Mouse (Mus musculus): ENCODE results near the gene Slc35e2. TPM values are rescaled to one million over a fixed set of nuclear protein-coding genes. Genes with fewer than 3 reads are reported as not detected.

The Slc35e2 gene
- polyA plus RNA-seq, 1 experiment = 18.1 TPM

DNA sequence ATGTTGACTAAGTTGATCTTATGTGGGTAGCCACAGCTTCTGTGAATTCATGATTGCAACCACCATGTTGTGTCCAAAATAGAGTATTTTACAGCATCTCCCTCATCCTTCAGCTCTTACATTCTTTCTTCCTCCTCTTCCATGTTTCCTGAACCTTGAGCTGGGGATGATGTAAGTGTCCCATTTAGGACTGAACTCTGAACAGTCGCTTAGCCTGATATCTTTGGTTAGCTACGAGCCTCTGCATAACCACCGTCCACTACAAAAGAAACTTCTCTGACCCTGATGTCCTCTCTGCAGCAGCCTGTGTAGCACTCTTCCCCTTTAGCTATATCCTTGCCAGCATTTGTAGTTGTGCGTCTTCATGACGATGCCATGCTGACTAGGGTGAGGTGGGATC lies 44.5 kb downstream of the Slc35e2 start:
- no peak for TF ChIP-seq CTCF (IDR thresholded peaks at IDR 0.05; ENCODE audit: extremely low read depth, insufficient read depth, low read length)
- no peak for TF ChIP-seq POLR2A (IDR thresholded peaks at IDR 0.05; ENCODE audit: extremely low read depth, insufficient read depth, low read length)
- Histone ChIP-seq H3K4me1 (ENCODE audit: control insufficient read depth, insufficient read depth, low read length) (no peaks in the 10 kb centered on the region), H3K27ac (ENCODE audit: insufficient read depth, low read length) (no peak overlapping the region), H3K4me3 (ENCODE audit: insufficient read depth, low read length) (no peak overlapping the region)

DNA sequence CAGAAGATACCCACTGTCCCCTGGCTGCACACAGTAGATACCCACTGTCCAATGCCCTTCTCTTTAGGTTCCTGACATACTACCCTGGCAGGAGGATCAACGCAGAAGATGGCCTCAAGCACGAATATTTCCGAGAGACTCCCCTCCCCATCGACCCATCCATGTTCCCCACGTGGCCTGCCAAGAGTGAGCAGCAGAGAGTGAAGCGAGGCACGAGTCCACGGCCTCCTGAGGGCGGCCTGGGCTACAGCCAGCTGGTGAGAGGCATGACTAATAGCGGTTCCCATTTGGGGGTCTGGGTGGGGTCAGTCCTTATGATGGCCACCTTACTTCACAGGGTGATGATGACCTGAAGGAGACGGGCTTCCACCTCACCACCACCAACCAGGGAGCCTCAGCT lies 48.1 kb downstream of the Slc35e2 start:
- H3K4me1 ChIP-seq (ENCODE audit: control insufficient read depth, insufficient read depth, low read length) = no peaks in the 10 kb centered on the region
- TF ChIP-seq CTCF (IDR thresholded peaks at IDR 0.05; ENCODE audit: extremely low read depth, insufficient read depth, low read length) (no peak), POLR2A (IDR thresholded peaks at IDR 0.05; ENCODE audit: extremely low read depth, insufficient read depth, low read length) (no peak)
- H3K27ac ChIP-seq (ENCODE audit: insufficient read depth, low read length) = no peak overlapping the region
- no peak overlapping the region for H3K4me3 ChIP-seq (ENCODE audit: insufficient read depth, low read length)

DNA sequence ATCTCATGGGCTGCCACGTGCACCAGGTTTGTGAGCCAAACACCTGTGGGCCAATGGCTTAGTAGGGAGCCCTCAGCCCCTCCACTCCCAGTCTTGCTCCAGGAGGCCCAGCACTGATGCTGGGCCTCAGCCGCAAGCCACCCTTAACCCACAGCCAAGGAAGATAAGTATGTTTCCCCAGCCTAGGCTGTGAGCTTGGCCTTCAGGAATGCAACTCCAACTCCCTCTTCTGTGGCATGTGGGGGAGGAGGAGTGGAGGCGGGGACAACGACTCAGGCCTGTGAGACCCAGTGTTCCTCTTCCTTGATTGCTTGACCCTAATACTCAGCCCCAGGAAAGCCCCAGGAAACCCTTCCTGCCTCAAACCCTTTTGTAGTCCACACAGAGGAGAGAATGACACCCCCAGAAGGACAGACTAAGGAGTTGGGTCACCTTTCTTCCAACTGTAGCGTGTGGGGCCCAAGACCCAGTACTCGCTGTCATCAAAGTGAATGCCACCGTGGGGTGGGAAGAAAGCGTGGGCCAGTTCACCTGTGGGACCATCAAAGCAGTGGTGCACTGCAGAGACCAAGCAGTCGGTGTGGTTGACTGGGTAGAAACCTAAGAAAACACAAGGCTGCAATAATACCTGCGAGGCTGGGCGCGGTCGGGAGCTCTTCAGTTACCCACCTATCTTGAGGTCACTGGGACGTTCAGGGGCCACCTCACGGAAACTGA lies 50.5 kb downstream of the Slc35e2 start:
- Histone ChIP-seq H3K4me3 (ENCODE audit: insufficient read depth, low read length) (no peak overlapping the region), H3K27ac (ENCODE audit: insufficient read depth, low read length) (no peak overlapping the region), H3K4me1 (ENCODE audit: control insufficient read depth, insufficient read depth, low read length) (no peaks in the 10 kb centered on the region)
- no peak for TF ChIP-seq POLR2A (IDR thresholded peaks at IDR 0.05; ENCODE audit: extremely low read depth, insufficient read depth, low read length)
- TF ChIP-seq CTCF (IDR thresholded peaks at IDR 0.05; ENCODE audit: extremely low read depth, insufficient read depth, low read length) = no peak

DNA sequence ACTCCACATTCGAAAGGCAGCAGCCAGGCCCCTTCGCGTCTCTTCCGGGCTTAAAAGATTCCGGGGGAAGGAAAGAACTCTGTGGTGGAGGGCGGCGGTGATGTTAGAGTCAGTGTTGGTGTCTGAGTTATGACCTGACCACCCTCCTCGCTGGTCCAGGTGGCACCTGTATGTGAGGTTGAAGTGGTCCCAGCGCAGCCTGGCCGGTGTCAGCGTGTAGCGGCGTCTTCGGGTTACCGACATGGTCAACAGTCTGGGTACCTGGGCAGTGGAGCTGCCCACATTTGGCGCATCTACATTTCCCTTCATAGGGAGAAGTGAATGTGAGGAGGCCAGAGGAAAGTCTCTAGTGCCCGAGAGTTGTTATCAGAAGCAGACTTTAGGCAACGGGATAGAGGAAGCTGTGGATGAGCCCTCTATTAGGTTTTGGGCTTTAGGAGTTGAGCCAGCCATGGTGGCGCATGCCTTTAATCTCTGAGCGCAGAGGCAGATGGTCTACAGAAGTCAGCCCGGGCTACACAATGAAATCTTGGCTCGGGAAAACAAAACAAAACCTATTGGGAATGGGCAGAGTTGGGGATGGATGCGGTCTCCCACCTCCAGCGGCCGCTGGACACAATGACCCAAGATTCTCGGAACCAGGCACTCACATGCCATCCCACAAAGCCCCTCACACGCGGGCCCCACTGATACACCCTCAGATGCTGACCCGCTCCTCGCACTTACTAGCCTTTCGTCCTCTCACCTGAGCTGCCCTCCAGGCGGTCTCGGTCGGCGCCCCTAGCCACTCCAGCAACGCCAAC lies 51.3 kb downstream of the Slc35e2 start:
- Histone ChIP-seq H3K27ac (ENCODE audit: insufficient read depth, low read length) (no peak overlapping the region), H3K4me1 (ENCODE audit: control insufficient read depth, insufficient read depth, low read length) (no peaks in the 10 kb centered on the region), H3K4me3 (ENCODE audit: insufficient read depth, low read length) (no peak overlapping the region)
- no peak for TF ChIP-seq CTCF (IDR thresholded peaks at IDR 0.05; ENCODE audit: extremely low read depth, insufficient read depth, low read length)
- no peak for TF ChIP-seq POLR2A (IDR thresholded peaks at IDR 0.05; ENCODE audit: extremely low read depth, insufficient read depth, low read length)

DNA sequence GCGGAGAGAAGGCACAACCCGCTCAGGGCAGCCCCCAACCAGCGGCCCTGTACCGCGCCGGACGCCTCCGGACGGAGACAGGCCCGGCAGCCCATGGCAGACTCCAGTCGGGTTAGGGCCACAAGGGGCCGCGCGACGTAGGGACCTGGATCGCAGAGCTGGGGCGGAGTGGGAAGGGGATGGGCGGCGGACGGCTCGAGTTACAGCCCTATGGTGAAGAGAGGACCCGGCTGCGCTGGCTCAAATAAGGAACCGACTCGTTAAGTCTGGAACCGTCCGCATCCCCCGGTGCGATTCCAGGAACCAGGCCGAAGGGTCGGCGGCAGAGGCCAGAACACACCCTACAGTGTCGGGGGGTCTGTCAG lies 51.9 kb downstream of the Slc35e2 start, which contains the start of gene Mmp23:
Mmp23 (minus strand) TSS at position 299 of the 365 bp plus-strand sequence.
- TF ChIP-seq CTCF (IDR thresholded peaks at IDR 0.05; ENCODE audit: extremely low read depth, insufficient read depth, low read length) (no peak), POLR2A (IDR thresholded peaks at IDR 0.05; ENCODE audit: extremely low read depth, insufficient read depth, low read length) (no peak)
- no peak within 1 kb of the TSS for H3K4me3 ChIP-seq (ENCODE audit: insufficient read depth, low read length)
- H3K4me1 ChIP-seq (ENCODE audit: control insufficient read depth, insufficient read depth, low read length) = no peaks in the 10 kb centered on the region
- no peak within 1 kb of the TSS for H3K27ac ChIP-seq (ENCODE audit: insufficient read depth, low read length)

DNA sequence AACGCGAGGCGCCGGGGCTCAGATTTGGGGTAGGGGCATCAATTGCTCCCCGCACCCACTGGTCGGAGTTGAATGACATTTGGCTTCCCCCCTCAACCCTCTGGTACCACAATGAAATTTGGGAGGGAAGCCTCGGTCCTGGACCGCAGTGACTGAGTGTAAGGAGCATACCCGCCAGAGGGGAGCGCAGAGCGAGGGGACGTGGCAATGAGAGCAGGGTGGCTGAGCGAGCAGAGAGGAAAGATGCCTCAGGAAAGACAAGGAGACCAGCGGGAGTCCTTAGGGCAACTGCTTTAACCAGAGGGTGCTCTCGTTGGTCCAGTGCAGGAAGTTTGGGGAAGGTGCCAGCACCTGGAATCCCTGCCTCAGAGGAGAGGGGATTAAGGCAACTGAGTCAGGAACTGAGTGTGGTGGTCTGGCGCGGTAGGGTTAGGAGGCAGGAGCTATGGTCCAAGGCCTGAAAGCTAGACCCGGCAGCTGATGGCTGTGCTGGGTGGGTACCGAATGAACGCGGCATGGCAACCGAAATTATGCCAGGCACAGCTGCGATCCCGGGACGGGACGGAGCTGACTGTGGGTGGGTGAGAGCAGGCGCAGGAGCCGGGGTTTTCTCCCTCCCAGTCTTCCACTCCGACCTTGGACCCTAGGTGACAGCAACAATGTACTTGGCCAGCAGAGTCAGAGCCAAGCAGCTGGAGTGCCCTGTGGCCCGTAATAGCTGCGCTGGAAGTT lies 52.4 kb downstream of the Slc35e2 start:
- H3K4me1 ChIP-seq (ENCODE audit: control insufficient read depth, insufficient read depth, low read length) = no peaks in the 10 kb centered on the region
- no peak overlapping the region for H3K27ac ChIP-seq (ENCODE audit: insufficient read depth, low read length)
- TF ChIP-seq CTCF (IDR thresholded peaks at IDR 0.05; ENCODE audit: extremely low read depth, insufficient read depth, low read length) (no peak), POLR2A (IDR thresholded peaks at IDR 0.05; ENCODE audit: extremely low read depth, insufficient read depth, low read length) (no peak)
- H3K4me3 ChIP-seq (ENCODE audit: insufficient read depth, low read length) = no peak overlapping the region

DNA sequence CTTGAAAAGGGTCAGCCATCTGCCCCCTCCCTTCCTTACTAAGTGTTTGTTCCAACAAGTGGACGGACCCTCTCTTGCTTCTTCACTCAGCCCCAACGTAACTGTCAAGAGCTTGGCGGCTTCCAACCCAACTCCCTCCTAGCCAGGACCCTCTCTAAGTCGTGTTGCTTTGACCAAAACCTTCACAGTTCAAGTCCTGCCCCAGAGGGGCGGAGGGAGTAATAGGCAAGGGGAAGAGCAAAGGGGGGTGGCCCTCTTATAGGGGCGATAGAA lies 52.9 kb downstream of the Slc35e2 start:
- Histone ChIP-seq H3K4me3 (ENCODE audit: insufficient read depth, low read length) (no peak overlapping the region), H3K27ac (ENCODE audit: insufficient read depth, low read length) (no peak overlapping the region), H3K4me1 (ENCODE audit: control insufficient read depth, insufficient read depth, low read length) (no peaks in the 10 kb centered on the region)
- TF ChIP-seq POLR2A (IDR thresholded peaks at IDR 0.05; ENCODE audit: extremely low read depth, insufficient read depth, low read length) (no peak), CTCF (IDR thresholded peaks at IDR 0.05; ENCODE audit: extremely low read depth, insufficient read depth, low read length) (no peak)

DNA sequence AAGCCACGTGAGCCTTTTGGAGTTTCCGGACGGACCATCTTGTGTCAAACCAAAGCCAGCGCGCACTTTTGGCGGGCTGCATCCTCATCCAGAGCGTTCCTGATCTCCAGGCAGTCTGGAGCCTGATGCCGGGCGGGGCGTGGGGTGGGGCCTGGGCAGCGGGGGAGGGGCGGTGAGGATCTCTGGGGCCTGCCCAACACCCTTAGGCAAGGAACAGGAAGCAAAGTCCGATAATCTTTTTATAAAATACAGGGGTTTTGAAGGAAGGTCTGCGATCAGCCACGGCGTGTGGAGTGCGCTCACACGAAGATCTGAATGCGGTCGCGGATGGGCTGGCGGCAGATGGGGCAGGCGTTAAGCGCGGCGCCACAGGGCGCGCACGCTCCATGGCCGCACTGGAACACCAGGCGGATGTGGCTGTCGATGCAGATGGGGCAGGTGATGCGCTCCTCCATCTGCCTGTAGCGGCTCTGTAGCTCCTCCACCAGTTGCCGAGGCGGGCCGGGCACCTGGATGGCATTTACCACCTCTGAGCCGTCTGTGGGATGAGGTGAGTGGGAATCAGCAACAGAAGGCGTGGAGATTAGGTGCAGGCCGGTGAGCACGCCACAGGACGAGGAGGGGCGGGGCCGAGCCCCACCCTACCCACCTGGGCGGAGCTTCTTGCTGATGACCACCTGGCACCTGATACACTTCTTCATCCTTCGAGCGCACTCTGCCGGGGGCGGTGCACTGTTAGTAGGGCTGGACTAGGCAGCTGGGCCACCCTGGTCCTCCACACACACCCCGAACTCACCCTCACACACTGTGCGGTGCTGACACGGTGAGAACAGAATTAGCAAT lies 53.5 kb downstream of the Slc35e2 start:
- Histone ChIP-seq H3K4me3 (ENCODE audit: insufficient read depth, low read length) (no peak overlapping the region), H3K4me1 (ENCODE audit: control insufficient read depth, insufficient read depth, low read length) (no peaks in the 10 kb centered on the region), H3K27ac (ENCODE audit: insufficient read depth, low read length) (no peak overlapping the region)
- TF ChIP-seq CTCF (IDR thresholded peaks at IDR 0.05; ENCODE audit: extremely low read depth, insufficient read depth, low read length) (no peak), POLR2A (IDR thresholded peaks at IDR 0.05; ENCODE audit: extremely low read depth, insufficient read depth, low read length) (no peak)

DNA sequence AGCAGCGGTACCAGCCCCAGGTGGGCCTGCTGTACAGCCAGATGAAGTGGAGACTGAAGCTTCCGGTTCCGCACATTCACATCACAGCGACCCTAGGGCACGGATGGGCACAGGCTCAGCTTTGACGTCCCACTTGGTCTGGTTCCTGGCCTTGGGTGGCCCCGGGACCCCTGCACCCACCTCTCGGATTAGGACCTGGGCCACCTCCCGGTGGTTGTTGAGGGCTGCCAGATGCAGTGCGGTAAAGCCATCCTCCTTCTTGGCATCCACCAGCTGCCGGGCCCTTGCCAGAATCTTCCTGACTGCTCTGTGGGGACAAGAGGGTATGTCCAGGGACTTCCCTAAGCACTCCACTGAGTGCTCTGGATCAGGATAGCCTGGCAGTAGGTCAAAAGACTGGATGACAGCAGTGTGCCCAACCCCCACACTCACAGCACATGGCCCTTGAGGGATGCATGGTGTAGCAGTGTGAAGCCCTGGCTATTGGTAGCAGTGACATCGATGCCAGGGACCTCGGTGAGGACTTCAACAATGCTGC lies 55.1 kb downstream of the Slc35e2 start:
- TF ChIP-seq CTCF (IDR thresholded peaks at IDR 0.05; ENCODE audit: extremely low read depth, insufficient read depth, low read length) (no peak), POLR2A (IDR thresholded peaks at IDR 0.05; ENCODE audit: extremely low read depth, insufficient read depth, low read length) (no peak)
- no peak overlapping the region for H3K27ac ChIP-seq (ENCODE audit: insufficient read depth, low read length)
- H3K4me1 ChIP-seq (ENCODE audit: control insufficient read depth, insufficient read depth, low read length) = no peaks in the 10 kb centered on the region
- no peak overlapping the region for H3K4me3 ChIP-seq (ENCODE audit: insufficient read depth, low read length)

Data from cortical plate, adult 2 months (tissue).